Mouse (Mus musculus): ENCODE data around the gene Atg16l1. TPM values are rescaled to one million over a fixed set of nuclear protein-coding genes. Genes with fewer than 3 reads are reported as not detected.
"Not testable (repeated sequence)": the region's sequence is repeated elsewhere in the genome, so short reads cannot be mapped to it uniquely, and the experiment has no call there.

Atg16l1 gene
- total RNA-seq, 2 experiments from 2014 or later, result 27.8 to 32.3 TPM

DNA sequence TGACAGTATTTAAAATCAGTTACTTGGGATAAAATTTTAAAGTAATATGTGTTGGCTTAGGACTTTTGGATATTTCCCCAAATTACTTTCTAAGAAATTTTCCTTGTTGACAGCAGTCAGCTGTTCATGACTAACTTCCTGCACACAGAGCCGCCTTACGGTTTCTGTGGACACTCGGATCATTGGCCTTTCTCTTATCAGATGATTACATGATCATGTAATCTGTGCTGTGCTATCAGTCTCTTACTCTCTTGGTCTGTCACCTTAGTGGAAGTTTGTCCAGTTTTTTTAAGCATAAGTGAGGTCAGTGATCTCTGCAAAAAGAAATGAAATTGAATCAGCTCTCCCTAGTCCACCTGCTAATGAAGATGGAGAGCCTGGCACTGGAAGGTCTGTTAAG is 16.1 kb downstream of the Atg16l1 start:
- no peak for DNase-seq

DNA sequence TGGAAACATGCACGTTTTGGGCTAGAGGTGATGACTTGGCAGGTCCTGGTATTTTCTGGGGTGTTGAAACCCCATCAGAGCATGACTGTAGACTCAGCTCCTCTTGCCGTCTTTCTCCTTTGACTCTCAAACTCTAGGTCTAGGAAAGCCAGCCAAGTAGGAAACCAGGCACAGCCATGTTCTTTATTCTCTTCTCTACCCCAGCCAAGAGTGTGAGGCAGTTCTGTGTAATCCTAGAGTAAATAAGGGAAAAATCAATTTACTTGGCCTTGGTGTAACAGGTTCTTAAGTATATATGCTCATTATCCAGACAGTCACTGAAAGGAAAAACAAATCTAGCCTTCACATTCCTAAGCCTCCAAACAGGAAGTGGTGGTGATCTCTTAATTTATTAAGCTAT is 17.7 kb downstream of the Atg16l1 start:
- DNase-seq, result no peak

DNA sequence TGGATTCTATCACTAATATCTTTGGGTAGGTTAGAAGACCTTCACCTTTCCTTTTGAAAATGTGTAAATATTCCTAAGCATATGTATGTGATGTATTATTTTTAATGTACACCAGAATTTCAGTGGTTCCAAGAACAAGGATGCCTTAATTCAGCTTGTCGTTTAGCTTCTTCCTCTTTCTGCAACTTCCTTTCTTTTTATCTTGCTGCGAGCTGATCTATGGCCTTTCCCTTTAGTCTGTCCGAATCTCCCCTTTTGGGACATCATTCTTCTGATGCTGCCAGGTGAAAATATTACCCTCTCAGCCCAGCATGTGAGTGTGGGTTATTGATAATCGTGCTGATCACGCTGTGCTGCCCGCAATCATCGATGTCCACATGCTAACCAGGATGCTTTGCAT is 19.2 kb downstream of the Atg16l1 start:
- no peak for DNase-seq

DNA sequence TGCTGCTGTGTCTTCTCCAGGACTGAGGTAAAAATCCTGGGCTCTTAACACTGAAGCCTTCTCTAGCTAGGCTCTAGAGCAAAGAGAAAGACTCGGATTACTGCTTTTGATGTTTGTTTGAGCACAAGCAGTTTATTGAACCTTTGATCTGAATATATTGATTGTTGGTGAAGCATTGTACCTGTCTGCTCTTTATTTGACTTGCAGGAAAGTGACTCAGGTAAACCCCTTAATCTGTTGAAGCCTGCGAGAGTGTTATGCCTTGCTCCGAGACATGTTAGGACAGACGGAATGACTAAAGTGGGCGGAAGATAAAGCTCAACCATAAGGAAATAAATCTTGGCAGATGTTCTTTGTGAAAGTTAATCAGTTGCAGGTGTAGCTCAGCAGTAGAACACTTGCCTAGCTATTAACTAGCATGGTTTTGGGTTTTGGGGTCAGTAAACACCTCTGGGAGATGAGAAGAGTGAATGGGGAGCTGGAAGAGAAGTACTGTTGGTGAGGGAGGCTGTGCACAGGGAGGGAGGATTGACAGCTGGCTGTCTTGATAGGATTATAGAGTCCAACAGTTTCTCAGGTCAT is 23.6 kb downstream of the Atg16l1 start:
- no peak for DNase-seq

DNA sequence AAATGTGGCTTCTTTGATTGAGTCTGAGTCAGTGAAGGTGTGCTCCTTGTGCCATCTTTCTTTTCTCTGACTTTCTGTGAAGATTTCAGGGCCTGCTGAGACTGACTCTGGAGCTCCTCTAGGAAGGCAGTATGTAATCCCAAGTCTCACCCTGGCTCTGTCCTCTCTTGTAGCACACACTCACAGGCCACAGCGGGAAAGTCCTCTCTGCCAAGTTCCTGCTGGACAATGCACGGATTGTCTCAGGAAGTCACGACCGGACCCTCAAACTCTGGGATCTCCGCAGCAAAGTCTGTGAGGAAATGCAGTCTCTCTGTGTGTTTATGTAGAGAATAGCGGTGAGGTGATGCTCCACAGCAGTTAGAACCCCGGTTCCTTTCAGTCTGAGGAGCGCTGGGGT is 30.0 kb downstream of the Atg16l1 start:
- DNase-seq, result peak in 1 of 2 experiments; percentile 18

DNA sequence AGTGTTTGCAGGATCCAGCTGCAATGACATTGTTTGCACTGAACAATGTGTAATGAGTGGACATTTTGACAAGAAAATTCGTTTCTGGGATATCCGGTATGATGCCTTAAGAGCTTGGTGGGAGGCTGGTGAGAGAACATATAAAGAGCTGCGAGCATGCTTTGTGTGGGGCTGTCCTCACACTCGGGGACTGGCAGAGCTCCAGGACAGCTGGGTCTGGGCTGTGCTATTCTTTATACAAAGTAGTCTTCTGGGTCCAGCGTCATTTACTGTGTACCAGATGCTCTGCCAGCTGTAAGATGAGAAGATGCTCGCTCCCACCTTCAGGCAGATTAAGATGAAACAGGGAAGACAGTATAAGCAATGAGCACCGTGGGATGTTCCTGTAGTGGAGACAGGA is 30.6 kb downstream of the Atg16l1 start:
- peak; percentile 22 to 30 for DNase-seq

DNA sequence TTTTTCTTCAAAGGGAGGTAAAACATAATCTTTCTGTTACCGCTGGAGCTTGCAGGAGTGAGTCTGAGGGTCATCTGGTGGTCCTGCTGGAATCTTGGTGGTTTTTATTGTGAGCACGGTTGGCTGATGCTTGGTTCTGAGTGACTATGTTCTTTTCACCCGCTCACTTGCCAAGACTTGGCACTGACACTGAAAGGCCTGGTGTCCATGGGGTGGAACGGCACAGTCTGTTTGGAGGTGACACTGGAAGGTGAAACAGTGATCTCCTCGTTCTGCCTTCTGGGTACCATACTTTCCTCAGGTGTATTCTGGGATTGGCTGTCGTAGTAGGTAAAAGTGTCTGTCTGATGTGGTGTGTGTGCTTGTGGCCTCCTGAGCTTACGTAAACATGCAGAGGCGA is 34.0 kb downstream of the Atg16l1 start:
- DNase-seq, result no peak

DNA sequence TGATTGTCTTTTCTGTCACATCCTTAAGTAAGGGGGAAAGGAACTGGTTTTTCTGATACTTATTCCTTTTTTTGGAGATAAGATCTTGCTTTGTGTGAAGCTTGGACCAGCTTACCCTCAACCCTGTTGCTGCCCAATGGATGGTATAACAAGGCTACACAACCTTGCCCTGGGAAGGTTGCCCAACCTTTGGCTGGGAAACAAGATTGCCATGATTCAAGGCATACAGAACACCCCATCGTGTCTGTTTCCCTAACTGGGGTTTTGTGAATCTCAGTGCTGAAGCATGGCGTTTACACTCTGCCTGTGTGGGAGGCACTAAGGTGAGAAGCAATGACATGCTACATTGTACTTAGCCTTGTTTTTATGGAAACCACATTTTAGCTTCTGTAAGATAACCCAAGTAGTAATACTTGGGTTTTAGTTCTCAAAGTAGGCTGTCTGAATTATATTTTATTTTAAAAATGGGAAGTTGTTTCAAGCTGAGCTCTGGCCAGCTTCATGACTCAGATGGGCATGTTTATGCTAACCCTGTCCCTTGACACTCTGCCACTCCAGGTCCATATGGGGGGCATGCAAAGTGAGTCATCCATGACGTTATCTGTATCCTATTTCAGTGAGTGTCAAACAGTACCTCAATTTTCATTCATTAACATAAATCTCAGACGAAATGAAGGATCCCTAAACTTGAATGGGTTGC is 36.9 kb downstream of the Atg16l1 start:
- DNase-seq, result no peak

DNA sequence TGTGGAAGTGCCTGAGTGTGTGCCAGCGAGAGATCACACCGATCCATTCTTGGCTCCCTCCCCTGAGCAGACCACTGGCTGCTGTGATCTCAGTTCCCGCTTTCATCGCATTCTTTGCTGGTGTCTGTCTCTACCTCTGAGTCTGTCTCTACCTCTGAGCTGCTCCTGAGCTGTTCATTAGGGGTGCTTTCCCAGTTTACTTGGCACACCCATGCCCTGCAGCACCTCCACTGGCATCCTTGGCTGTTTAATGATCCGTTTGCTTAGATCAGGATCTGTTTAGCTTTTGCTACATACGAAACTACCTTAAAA is 37.4 kb downstream of the Atg16l1 start:
- no peak for DNase-seq

DNA sequence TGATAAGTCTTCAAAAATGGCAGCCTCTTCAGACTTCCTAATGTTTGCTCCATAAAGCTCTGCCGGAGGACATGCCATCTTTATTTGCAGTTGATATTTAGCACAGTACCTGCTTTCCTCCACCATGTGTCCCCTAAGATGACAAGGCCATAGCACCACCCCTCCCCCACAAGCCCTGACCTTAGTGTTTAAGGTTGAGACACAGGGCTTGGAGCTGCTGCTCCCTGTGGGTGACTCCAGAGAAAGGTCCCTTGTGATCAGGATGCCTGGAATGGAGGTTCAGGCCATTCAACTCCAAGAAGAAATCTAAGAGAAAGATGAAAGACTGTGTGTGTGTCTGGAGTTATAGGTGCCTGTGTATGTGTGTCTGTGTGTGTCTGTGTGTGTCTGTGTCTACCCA is 42.0 kb downstream of the Atg16l1 start:
- DNase-seq, result no peak

DNA sequence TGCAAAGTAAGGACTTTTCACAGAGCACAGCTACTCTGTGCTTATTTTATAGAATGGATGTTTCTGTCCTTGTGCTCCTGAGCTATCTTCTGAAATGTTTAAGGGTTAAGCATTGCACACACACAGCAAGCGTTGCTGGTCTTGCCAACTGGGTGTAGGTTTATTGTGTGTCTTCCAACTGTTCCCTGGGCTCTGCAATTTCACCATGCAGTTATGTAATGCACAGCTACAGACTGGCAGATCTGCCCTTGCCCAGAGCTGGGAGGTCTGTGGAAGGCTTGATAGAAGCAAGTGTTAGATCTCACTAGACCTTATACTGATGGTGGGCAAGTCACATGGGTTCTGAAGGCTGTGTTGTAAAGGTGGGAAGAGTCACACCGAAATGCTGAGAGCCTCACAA is 42.6 kb downstream of the Atg16l1 start:
- DNase-seq, result no peak

DNA sequence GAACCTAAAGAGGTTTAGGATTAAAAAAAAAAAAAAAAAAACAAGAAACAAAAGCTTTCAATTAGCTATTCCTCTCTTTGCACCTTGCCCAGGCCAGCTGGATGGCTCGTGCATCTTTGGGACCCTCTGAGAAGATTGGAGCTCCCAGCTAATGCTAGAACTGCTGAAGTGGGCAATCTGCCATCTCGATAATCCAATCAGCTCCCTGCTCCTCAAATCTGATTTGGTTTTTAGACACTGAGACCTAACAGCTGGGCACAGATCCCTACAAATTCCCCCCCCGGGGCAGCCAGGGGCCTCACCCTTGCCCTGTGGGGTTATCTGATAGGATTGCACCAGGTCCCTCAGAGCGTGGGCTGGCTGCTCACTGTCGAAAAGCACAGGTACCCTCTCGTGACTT is 47.9 kb downstream of the Atg16l1 start, which contains the start of gene Sag:
Gene Sag, plus strand, starts transcription at position 105 of the 400 bp plus-strand sequence.
- DNase-seq, result no peak

DNA sequence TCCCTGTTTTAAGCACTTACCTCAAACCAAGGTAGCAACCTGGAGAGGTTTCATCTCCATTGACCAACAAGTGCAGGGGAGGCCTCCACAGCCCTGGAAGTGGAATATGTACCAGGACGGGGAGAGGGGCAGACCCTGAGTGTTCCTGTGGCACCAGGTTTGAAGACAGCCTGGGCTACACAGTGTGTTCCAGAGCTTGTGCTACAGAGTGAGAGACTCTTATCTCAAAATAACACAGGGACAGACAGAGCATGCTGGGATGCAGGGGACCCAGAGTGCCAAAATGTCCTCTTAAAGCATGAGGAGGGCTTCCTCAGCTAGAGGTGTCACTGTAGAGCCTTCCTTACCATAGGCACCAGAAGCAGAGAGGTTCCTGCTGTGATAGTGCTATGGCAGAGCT is 52.1 kb downstream of the Atg16l1 start:
- DNase-seq, result no peak

DNA sequence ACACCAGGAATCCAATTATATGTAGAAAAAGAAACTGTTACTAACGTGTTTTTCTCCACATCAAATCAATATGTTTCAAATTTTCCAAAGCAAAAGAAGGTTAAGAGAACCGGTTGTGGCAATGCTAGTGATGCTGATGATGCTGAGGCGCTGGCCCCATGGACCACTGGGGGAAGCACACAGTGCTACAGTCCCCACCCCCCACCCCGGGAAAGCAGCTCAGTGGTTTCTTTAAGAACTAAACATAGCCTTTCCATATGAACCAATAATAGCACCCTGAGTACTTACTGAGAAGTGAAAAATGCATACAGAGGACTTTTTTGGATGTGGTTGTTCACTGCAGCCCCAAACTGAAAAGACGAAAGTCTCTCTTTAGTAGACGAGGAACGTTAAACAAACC is 55.7 kb downstream of the Atg16l1 start:
- DNase-seq, result no peak

DNA sequence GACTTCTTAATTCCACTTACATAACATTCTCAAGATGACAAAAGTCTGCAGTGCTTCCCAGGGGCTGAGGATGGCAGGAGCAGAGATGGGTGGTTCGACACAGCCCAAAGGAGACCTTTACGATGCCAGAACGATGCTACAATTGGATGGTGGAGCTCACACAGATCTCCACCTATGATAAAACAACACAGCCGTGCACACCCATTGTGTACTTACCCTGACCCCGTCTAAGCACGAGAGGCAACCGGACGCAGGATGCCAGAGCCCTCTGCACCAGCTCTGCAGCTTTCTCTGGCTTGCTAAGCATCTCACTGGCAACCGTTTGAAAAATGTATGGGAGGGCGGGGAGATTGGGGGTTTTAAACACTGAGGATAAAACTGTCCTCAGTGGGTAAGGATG is 56.4 kb downstream of the Atg16l1 start:
- DNase-seq, result no peak

DNA sequence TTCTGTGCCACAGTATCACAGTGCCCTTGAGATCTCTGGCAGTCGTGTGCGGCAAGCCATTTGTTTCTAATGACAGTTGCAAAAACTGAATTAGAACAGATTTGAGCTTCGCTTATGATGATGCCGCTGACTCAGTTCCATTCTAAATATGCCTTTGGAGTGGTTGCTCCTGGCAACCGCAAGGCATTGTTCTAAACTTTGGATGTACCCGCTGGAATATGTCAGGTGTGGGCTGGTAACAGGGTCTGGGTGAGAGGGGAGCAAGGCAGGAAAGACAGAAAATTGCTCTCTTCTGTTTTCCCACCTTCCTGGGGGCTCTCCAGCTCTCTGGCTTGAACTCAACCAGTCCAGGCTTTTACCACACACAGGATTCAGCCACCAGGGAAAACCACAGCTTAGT is 57.5 kb downstream of the Atg16l1 start:
- DNase-seq, result no peak

DNA sequence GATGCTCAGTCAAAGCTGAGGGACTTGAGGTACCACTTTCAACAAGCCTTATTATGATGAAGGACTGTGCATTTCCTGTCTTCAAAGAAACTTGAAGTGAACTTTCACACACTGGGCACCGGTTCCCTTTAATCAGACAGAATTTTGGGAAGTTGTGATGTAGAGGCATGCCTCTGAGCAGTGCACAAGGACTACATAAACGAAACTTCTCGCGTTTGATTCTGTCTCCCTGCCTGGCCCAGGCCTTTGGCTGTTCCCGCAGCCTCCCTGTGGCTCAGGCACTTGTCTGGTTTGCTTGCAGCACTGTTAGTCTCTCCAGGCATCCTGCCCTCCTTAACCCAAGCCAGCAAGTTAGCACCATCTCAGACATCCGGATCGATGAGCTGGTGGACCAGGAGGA is 58.0 kb downstream of the Atg16l1 start:
- peak in 1 of 2 experiments; percentile 44 for DNase-seq

DNA sequence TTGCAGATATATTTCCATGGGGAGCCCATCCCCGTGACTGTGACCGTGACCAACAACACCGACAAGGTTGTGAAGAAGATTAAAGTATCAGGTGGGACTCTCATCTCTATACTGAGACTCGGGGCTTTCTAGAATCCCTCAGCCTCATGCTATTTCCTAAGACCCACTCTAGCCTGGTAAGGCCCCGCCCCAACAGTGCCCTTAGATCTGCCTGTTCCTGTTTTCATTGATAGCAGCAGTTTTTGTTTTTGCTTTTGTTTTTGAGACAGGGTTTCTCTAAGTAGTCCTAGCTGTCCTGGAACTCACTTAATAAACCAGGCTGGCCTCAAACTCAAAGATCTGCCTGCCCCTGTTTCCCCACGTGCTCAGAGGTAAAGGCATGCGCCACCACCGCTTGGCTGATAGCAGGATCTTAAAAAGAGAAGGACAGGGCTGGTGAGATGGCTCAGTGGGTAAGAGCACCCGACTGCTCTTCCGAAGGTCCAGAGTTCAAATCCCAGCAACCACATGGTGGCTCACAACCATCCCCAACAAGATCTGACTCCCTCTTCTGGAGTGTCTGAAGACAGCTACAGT is 68.8 kb downstream of the Atg16l1 start:
- no peak for DNase-seq

DNA sequence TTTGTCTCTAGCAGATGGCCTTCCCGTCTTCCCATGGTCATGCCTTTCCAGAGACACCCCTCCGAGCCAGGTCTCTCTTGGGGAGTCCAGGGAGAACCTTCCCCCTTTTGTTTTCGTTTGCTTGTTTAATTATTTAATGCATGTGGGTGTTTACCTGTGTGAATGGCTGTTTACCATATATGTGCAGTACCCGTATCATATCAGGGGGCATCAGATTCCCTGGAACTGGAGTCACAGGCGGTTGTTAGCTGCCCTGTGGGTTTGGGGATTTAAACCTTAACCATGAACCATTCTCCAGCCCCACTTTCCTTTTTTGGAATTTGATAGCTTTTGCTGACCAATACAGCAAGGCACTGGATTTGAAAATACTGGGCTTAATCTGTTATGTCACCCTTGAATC is 69.6 kb downstream of the Atg16l1 start:
- no peak for DNase-seq

DNA sequence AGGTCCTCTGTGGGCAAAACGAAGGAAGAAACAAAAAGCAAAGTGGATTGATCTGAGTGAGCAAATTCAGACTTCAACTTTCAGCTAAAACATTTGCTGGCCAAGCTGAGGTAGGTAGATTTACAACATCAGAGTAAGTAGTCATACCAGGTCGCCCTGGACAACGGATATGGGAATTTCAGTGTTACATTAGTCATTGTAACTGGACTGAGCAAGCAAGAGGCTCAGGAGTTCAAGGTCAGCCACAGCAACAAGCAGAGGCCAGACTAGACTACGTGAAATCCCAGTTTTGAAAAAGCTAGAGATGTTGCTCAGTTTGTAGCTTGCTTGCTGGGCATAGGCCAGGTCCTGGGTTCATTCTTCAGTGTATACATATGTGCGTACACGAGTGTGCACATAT is 70.3 kb downstream of the Atg16l1 start:
- DNase-seq, result no peak

DNA sequence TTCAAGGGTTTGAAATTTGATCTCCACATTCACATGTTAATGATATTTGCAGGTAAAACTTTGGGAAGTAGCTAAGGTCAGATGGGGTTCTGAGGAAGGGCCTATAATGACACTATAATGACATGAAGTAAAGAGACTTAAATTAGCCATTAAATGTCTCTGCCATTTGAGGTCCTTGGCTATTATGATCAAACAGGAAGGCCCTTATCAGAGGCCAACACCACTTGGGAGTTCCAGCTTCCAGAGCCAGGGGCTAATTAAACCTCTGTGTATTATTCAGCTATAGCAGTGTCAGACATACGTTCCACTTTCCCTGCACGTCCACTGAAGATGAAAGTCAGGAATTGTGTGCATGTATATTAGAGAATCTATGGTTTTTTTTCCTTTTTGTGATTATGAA is 70.8 kb downstream of the Atg16l1 start:
- peak; percentile 24 to 49 for DNase-seq

DNA sequence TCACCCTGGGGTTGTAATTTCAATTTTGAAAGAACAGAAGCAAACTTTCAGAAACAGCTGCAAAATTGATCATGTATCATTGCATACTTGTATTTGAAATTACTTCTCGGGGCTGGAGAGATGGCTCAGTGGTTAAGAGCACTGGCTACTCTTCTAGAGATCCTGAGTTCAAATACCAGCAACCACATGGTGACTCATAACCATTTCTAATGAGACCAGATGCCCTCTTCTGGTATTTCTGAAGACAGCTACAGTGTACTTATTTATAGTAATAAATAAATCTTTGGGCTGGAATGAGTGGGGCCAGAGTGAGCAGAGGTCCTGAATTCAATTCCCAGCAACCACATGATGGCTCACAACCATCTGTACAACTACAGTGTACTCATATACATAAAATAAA is 71.8 kb downstream of the Atg16l1 start:
- not testable (repeated sequence) for DNase-seq

DNA sequence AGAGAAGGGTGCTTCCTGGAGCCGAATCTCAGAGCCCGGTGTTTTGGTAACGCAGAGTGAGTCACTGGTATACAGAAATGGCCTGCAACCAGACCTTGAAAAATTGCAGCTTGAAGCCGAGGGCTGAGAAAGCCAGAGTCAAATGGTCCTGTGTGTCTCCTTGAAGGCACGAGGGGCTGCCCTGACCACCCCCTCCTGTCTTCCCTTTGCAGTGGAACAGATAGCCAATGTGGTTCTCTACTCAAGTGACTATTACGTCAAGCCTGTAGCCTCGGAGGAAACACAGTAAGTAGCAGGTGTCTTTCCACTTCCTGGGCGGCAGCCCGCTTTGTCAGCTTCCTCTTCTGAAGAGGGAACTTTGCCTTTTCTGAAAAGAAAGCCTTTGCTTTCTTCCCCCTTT is 72.5 kb downstream of the Atg16l1 start:
- peak; percentile 52 to 87 for DNase-seq

DNA sequence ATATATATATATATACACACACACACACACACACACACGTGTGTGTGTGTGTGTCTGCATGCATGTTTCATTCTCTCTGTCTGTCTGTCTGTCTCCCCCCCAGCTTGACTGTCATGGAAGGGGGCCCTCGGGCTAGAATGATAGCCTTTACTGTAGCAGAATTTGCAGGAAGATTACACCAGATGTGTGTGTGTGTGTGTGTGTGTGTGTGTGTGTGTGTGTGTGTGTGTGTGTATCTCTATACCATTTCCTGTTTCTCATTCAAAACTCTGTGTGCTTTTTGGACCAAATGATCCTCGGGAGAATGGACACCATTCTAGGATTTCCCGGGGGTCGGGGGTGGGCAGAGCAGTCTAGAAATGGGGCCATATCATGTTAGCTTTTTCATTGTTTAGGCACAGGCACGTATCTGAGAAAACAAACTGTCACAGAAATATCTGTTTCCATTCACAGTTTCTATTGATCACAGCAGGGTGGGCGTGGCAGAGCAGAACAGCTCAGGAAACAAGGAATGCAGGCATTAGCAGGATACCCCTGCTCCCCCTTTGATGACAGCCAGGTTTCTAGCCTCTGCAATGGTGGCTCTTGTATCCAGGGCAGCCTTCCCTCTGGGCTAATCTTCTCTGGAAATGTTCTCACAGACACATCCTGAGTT is 73.4 kb downstream of the Atg16l1 start:
- DNase-seq, result no peak

All from heart, adult 18-20 months (tissue).